Mouse (Mus musculus) ES-Bruce4 (cell line): Measurements from ENCODE around the gene A730061H03Rik. TPM values are rescaled to one million over a fixed set of nuclear protein-coding genes. Genes with fewer than 3 reads are reported as not detected.
A peak's percentile ranks its signal among the peaks of the same experiment; 100 is the strongest.

ENCODE experiments used
- H3K27ac ChIP-seq: 2 replicates; pipeline ENCODE4 v1.5.1; 2012; ENCODE audit warnings: low read length, inconsistent platforms; ENCODE audit not compliant: insufficient read depth
- H3K27me3 ChIP-seq: 2 replicates; pipeline ENCODE4 v1.6.1; 2012; ENCODE audit warnings: mild to moderate bottlenecking, low read length, inconsistent platforms; ENCODE audit not compliant: control insufficient read depth, poor library complexity, insufficient read depth, severe bottlenecking
- H3K36me3 ChIP-seq: 2 replicates; pipeline ENCODE4 v1.6.1; 2012; ENCODE audit warnings: inconsistent platforms, mild to moderate bottlenecking, low read length, moderate library complexity; ENCODE audit not compliant: control insufficient read depth, poor library complexity, insufficient read depth, severe bottlenecking
- H3K4me1 ChIP-seq: one replicate; pipeline ENCODE4 v1.8.1; 2011; ENCODE audit warnings: low read length; ENCODE audit not compliant: control insufficient read depth, insufficient read depth
- H3K4me3 ChIP-seq: 2 replicates; pipeline ENCODE4 v1.5.1; 2011; ENCODE audit warnings: low read depth, mild to moderate bottlenecking, low read length
- H3K9ac ChIP-seq: 2 replicates; pipeline ENCODE4 v1.6.1; 2012; ENCODE audit warnings: low read depth, mild to moderate bottlenecking, inconsistent platforms; ENCODE audit not compliant: poor library complexity, severe bottlenecking
- H3K9me3 ChIP-seq: replicated peaks from 2 replicates; pipeline ENCODE4 v1.6.1; 2012; ENCODE audit warnings: mild to moderate bottlenecking, low read length, inconsistent platforms; ENCODE audit not compliant: control insufficient read depth, poor library complexity, insufficient read depth, severe bottlenecking
- CTCF ChIP-seq: IDR thresholded peaks from one replicate; pipeline ENCODE4 v1.8.1; 2011; ENCODE audit warnings: low read depth, low read length
- EP300 ChIP-seq: IDR thresholded peaks from 2 replicates; pipeline ENCODE4 v1.6.1; 2011; ENCODE audit warnings: low read depth, low read length; ENCODE audit not compliant: insufficient read depth
- POLR2A ChIP-seq: IDR thresholded peaks from one replicate; pipeline ENCODE4 v1.8.1; 2011; ENCODE audit warnings: low read length; ENCODE audit not compliant: insufficient read depth
- polyA plus RNA-seq: library from polyadenylated mRNA; stranded (reverse); fragments of >200 nt; gene quantifications from 2 replicates; pipeline ENCODE4 v1.2.4, GENCODE M21; 2011; ENCODE audit warnings: low read depth; ENCODE audit not compliant: missing spikeins, insufficient read depth, insufficient read length

Gene A730061H03Rik
- polyA plus RNA-seq, 1 experiment: not detected

DNA sequence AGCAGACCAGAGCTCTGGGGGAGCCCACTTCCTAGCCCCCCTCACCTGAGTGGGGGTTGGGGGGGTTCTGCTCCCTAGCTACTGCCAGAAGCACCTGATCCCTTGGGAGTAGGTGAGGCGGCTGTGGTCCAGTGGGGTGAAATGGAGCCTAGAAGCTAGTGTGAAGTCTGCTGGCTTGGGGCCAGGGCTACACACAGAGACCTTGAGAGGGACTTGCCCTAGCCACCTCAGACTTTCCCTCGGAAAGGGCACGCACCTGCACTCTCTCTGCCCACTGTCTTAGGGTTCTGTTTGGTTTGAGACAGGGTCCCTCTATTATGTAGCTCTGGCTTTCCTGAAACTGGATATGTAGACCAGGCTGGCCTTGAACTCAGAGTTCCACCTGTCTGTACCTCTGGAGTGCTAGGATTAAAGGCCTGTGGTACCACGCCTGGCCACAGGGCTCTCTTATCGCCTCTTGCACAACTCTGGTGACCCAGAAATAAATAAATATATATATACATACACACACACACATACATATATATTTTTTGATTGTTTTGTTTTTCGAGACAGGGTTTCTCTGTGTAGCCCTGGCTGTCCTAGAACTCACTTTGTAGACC, 18.6 kb upstream of the A730061H03Rik start:
- H3K4me1 ChIP-seq: peaks cover 11% of the 10 kb centered on the region
- TF ChIP-seq CTCF (no peak), EP300 (no peak), POLR2A (no peak)
- peaks cover 9% of the 10 kb centered on the region for H3K36me3 ChIP-seq
- no peaks in the 10 kb centered on the region for H3K9me3 ChIP-seq
- peak overlapping the region; percentile 82 for H3K4me3 ChIP-seq
- no peaks in the 10 kb centered on the region for H3K27me3 ChIP-seq
- H3K9ac ChIP-seq: peak overlapping the region; percentile 68
- H3K27ac ChIP-seq: no peak overlapping the region

DNA sequence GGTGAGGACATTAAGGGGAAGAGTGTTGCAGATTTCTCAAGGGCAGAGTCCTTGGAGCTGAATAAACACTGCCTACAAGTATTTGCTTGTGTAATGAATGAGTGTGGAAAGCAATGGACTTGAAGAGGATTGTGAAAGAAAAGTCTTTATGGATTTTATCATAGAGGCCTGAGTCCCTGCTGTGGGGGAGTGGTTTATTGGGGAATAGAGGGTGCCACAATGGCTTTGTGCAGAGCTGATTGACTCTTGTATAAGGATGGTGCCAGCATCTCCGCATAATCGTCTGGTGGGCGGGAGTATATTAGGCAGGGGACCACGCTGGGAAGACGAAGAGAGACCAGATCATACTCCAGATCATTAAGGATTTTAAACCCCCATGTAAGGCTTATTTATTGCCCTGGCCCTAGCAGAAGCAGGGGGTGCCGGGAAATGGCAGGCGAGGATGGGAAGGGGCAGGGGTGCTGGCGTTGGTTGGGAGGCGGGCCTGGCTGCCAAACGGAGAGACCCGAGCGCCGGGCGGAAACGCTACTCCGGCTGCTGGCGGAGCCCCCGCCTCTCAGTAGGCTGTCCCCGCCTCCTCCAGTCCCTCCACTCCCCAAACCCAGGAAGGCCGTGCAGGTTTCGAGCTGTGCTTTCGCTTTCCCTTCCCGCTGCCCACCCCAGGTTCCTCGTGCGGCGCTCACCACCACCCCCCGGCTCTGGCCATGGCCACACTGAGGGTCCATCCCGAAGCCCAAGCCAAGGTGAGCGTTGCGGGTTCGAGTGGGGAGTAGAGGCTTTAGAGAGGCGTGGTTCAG, 17.9 kb upstream of the A730061H03Rik start, which contains the start of gene Psme1:
TSS of gene Psme1 (plus strand) at position 253 of the 797 bp plus-strand sequence.
- Histone ChIP-seq H3K9ac (peak within 1 kb of the TSS; percentile 68), H3K36me3 (peaks cover 9% of the 10 kb centered on the region), H3K9me3 (no peaks in the 10 kb centered on the region), H3K4me1 (peaks cover 11% of the 10 kb centered on the region), H3K4me3 (peak within 1 kb of the TSS; percentile 82), H3K27ac (0 out of 2 replicates have a peak within 1 kb of the TSS, but pooled peaks have one; percentile 2), H3K27me3 (no peaks in the 10 kb centered on the region)
- TF ChIP-seq POLR2A (peak; percentile 58), EP300 (no peak)

DNA sequence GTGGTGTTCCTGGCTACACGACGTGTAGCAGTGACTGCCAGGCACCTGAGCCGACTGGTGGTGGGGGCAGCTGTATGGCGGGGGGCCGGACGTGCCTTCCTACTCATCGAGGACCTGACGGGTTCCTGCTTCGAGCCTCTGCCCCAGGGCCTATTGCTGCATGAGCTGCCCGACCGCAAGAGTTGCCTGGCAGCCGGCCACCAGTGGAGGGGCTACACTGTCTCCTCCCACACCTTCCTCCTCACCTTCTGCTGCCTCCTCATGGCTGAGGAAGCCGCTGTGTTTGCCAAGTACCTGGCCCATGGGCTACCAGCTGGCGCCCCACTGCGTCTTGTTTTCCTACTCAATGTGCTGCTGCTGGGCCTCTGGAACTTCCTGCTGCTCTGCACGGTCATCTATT, 16.2 kb upstream of the A730061H03Rik start:
- Histone ChIP-seq H3K9me3 (no peaks in the 10 kb centered on the region), H3K27ac (no peak overlapping the region), H3K27me3 (no peaks in the 10 kb centered on the region), H3K36me3 (peaks cover 8% of the 10 kb centered on the region), H3K9ac (peak overlapping the region; percentile 46), H3K4me3 (peak overlapping the region; percentile 35), H3K4me1 (peaks cover 11% of the 10 kb centered on the region)
- no peak for TF ChIP-seq CTCF
- no peak for TF ChIP-seq POLR2A
- no peak for TF ChIP-seq EP300

GRCm38 (mm10) chr14:55575711-55576110, 15.5 kb upstream of the A730061H03Rik start:
- no peak for TF ChIP-seq EP300
- TF ChIP-seq POLR2A: no peak
- TF ChIP-seq CTCF: no peak
- Histone ChIP-seq H3K4me1 (peaks cover 11% of the 10 kb centered on the region), H3K9ac (peak overlapping the region; percentile 46), H3K4me3 (0 out of 2 replicates have a peak overlapping the region, but pooled peaks have one; percentile 1), H3K27ac (no peak overlapping the region), H3K27me3 (no peaks in the 10 kb centered on the region), H3K36me3 (peaks cover 2% of the 10 kb centered on the region), H3K9me3 (no peaks in the 10 kb centered on the region)

DNA sequence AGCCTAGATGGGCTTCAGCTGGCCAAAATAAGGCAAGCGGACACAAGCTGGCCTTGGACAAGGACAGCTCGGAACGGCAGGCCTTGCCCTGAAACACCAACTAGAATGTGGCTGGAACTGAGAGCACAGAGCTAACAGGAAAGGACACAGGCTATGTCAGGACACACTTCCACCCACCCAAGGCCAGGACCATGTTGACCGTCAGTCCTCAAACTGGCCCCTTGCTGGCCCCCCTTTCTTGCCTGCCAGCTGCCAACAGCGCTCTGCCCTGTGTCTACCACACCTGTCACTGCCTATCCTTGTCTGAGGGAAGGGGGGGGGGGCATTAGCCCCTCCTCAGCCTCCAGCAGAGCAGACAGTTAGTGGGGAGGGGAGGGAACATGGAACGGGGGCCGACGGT, 15.1 kb upstream of the A730061H03Rik start, which contains the start of gene Fitm1:
TSS of gene Fitm1 (plus strand) at position 316 of the 400 bp plus-strand sequence.
- no peak within 1 kb of the TSS for H3K27ac ChIP-seq
- peak within 1 kb of the TSS; percentile 35 for H3K4me3 ChIP-seq
- peaks cover 11% of the 10 kb centered on the region for H3K4me1 ChIP-seq
- H3K9me3 ChIP-seq: no peaks in the 10 kb centered on the region
- H3K36me3 ChIP-seq: no peaks in the 10 kb centered on the region; the same call in 1 of the 2 replicates
- H3K27me3 ChIP-seq: no peaks in the 10 kb centered on the region
- peak within 1 kb of the TSS; percentile 46 for H3K9ac ChIP-seq
- no peak for TF ChIP-seq POLR2A
- TF ChIP-seq CTCF: no peak
- no peak for TF ChIP-seq EP300

DNA sequence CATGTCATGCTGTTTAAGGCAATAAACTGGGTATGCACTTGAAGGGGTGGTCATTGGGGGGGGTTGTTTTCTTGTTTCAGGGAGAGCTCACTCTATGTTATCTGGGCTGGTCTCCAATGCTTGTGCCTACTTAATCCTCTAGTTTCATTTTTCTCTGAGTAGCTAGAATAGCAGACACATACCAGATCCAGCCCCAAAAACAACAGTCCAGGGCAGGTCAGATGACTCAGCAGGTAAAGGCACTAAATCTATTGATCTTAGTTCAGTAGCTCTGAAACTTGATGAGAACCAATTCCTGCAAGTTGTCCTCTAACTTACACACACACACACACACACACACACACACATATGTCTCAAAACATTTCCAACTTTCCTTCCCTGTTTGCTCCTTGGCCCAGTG, 11.6 kb upstream of the A730061H03Rik start:
- TF ChIP-seq EP300: no peak
- TF ChIP-seq POLR2A: no peak
- TF ChIP-seq CTCF: no peak
- H3K9ac ChIP-seq: no peak overlapping the region
- no peaks in the 10 kb centered on the region for H3K27me3 ChIP-seq
- no peaks in the 10 kb centered on the region for H3K9me3 ChIP-seq
- no peak overlapping the region for H3K27ac ChIP-seq
- H3K36me3 ChIP-seq: 0 out of 2 replicates have a peak, but pooled peaks cover 4% of the 10 kb centered on the region
- H3K4me3 ChIP-seq: no peak overlapping the region
- H3K4me1 ChIP-seq: peaks cover 6% of the 10 kb centered on the region
